Mouse (Mus musculus): ENCODE measurements around the gene Olfr1418.
"Not testable (repeated sequence)": the region's sequence is repeated elsewhere in the genome, so short reads cannot be mapped to it uniquely, and the experiment has no call there.

Gene Olfr1418

GRCm38 (mm10) chr19:11860966-11861365 lies at the start of gene Olfr1418:
Gene Olfr1418 (minus strand): TSS chr19:11861066.
- DNase-seq, result no peak

GRCm38 (mm10) chr19:11886265-11886664 lies 25.4 kb upstream of the Olfr1418 start, which contains the start of gene Olfr1420:
Gene Olfr1420 (plus strand): TSS chr19:11886565.
- no peak for DNase-seq

GRCm38 (mm10) chr19:11878404-11878803 lies 17.5 kb upstream of the Olfr1418 start:
- not testable (repeated sequence) for DNase-seq

- no peak for DNase-seq
Observed at GRCm38 (mm10) chr19:11875006-11875405, 14.1 kb upstream of the Olfr1418 start, which contains the start of gene Olfr1419. Gene Olfr1419 (minus strand): TSS chr19:11875106.

GRCm38 (mm10) chr19:11867837-11868236 lies 7.0 kb upstream of the Olfr1418 start:
- DNase-seq, result no peak

GRCm38 (mm10) chr19:11856506-11856905 lies 4.4 kb downstream of the Olfr1418 start:
- no peak for DNase-seq

GRCm38 (mm10) chr19:11854821-11855220 lies 6.0 kb downstream of the Olfr1418 start:
- DNase-seq, result no peak

- no peak for DNase-seq
Observed at GRCm38 (mm10) chr19:11852652-11853051, 8.2 kb downstream of the Olfr1418 start.

GRCm38 (mm10) chr19:11846333-11846732 lies 14.5 kb downstream of the Olfr1418 start:
- no peak for DNase-seq

GRCm38 (mm10) chr19:11839119-11839518 lies 21.7 kb downstream of the Olfr1418 start, which contains the start of gene Olfr1417:
Gene Olfr1417 (minus strand): TSS chr19:11839219.
- no peak for DNase-seq

GRCm38 (mm10) chr19:11823346-11824065 lies 37.4 kb downstream of the Olfr1418 start:
- DNase-seq, result no peak

GRCm38 (mm10) chr19:11820211-11820610 lies 40.7 kb downstream of the Olfr1418 start:
- DNase-seq, result peak in 1 of 2 experiments; percentile 26

GRCm38 (mm10) chr19:11819800-11820199 lies 41.1 kb downstream of the Olfr1418 start:
- DNase-seq, result peak; percentile 75 to 77

GRCm38 (mm10) chr19:11819143-11819700 lies 41.6 kb downstream of the Olfr1418 start, which contains the start of gene Stx3:
Gene Stx3 (minus strand): TSS chr19:11819403.
- DNase-seq, result no peak

- peak; percentile 82 to 88 for DNase-seq
Observed at GRCm38 (mm10) chr19:11818199-11819142, 42.4 kb downstream of the Olfr1418 start.

GRCm38 (mm10) chr19:11817586-11817985 lies 43.3 kb downstream of the Olfr1418 start:
- no peak for DNase-seq

GRCm38 (mm10) chr19:11816706-11817105 lies 44.2 kb downstream of the Olfr1418 start:
- no peak for DNase-seq

- DNase-seq, result no peak
Observed at GRCm38 (mm10) chr19:11814742-11815333, 46.0 kb downstream of the Olfr1418 start.

- DNase-seq, result no peak
Observed at GRCm38 (mm10) chr19:11813649-11814048, 47.2 kb downstream of the Olfr1418 start.

- DNase-seq, result no peak
Observed at GRCm38 (mm10) chr19:11813136-11813535, 47.7 kb downstream of the Olfr1418 start.

GRCm38 (mm10) chr19:11811688-11812365 lies 49.0 kb downstream of the Olfr1418 start:
- DNase-seq, result no peak

GRCm38 (mm10) chr19:11810856-11811255 lies 50.0 kb downstream of the Olfr1418 start:
- DNase-seq, result no peak

Measured in cerebellum, adult 18-20 months (tissue).